22 mouse cellular contexts compared by ENCODE assay signal in genomic region chr4:104972606-104973005, GRCm38 (mm10). TPM values are rescaled to one million over a fixed set of nuclear protein-coding genes. Genes with fewer than 3 reads are reported as not detected.
DNase-seq lines count a peak whose midpoint lies in the region; ATAC-seq and TF ChIP-seq lines count a peak whose summit lies in the region.
"Had no signal": no experiment of that assay in that cellular context is flagged by ENCODE, and none has a peak within 500 bp of the region (broad histone marks: within the 10 kb centered on the region; RNA-seq: fewer than 3 reads in every experiment).

No protein-coding gene starts in this region.

- peak overlapping the region; percentile 78 for H3K27ac ChIP-seq in liver, adult 2 months (replicated peaks; ENCODE audit: insufficient read depth, low read depth, low read length)
- no peak overlapping the region for H3K27ac ChIP-seq in liver, embryonic 12.5 days
- no peak overlapping the region for H3K27ac ChIP-seq in CH12.LX (ENCODE audit: insufficient read depth, low read depth)
- H3K27ac ChIP-seq: embryonic facial prominence, embryonic 10.5 days; embryonic facial prominence, embryonic 12.5 days; forebrain, embryonic 13.5 days; forebrain, embryonic 15.5 days had no signal

- no peak overlapping the region for H3K9ac ChIP-seq in liver, adult 2 months (ENCODE audit: low read depth, low read length)
- no peak overlapping the region for H3K9ac ChIP-seq in liver, embryonic 12.5 days
- H3K9ac ChIP-seq in CH12.LX (ENCODE audit: insufficient read depth, low read depth): no peak overlapping the region
- H3K9ac ChIP-seq: embryonic facial prominence, embryonic 12.5 days; forebrain, embryonic 13.5 days; forebrain, embryonic 15.5 days had no signal

- no peaks in the 10 kb centered on the region for H3K9me3 ChIP-seq in liver, embryonic 12.5 days (replicated peaks)
- no peaks in the 10 kb centered on the region for H3K9me3 ChIP-seq in CH12.LX (replicated peaks; ENCODE audit: low read length)
- H3K9me3 ChIP-seq: embryonic facial prominence, embryonic 10.5 days; embryonic facial prominence, embryonic 12.5 days; forebrain, embryonic 13.5 days; forebrain, embryonic 15.5 days had no signal

- in situ Hi-C loops in CH12.LX (cut with MboI; ENCODE audit: low pct_ligation_motif_present, low pct_unique_long_range_greater_than_20kb, low sequenced_read_pairs): no loop called here

- 36% methylated on average over 2 of the region's 2 CpGs for WGBS in liver, adult 2 months
- 69% methylated on average over 2 of the region's 2 CpGs for WGBS in liver, embryonic 12.5 days (ENCODE audit: insufficient replicate concordance)

- no peak for TF ChIP-seq RAD21 in CH12.LX (IDR thresholded peaks at IDR 0.05; ENCODE audit: low read depth, low read length)

- TF ChIP-seq CTCF in liver, adult 2 months (IDR thresholded peaks at IDR 0.05; ENCODE audit: low read depth, low read length): no peak
- TF ChIP-seq CTCF in CH12.LX (conservative IDR thresholded peaks at IDR 0.05 in 1 of 2, IDR thresholded peaks at IDR 0.05 in 1 of 2; ENCODE audit: low read depth in 2 of 2, low read length in 2 of 2): no peak

- DNase-seq in kidney, adult 9 months: peak; percentile 38
- DNase-seq in kidney, postnatal 4 days: no peak
- DNase-seq in liver, adult 2 months (ENCODE audit: extremely low read depth, low read depth, low spot score): peak; percentile 94
- no peak for DNase-seq in CH12.LX (ENCODE audit: extremely low read depth)
- peak; percentile 11 for DNase-seq in yolk sac, embryonic 10.5 days (ENCODE audit: low spot score)
- no peak for DNase-seq in gastrocnemius, postnatal 10 days
- DNase-seq: adrenal gland, adult 8-10 months; adrenal gland, postnatal 14 days; adrenal gland, postnatal 36 days; cerebellum, adult 11-12 months; cerebellum, adult 2 months; cerebellum, adult 9-10 months; cerebellum, postnatal 10 days; cerebellum, postnatal 25 days had no signal

- H3K4me3 ChIP-seq in liver, adult 2 months (ENCODE audit: insufficient read depth, low read depth, low read length): no peak overlapping the region
- H3K4me3 ChIP-seq in liver, embryonic 12.5 days: no peak overlapping the region
- no peak overlapping the region for H3K4me3 ChIP-seq in CH12.LX (replicated peaks in 1 of 3; ENCODE audit: low read depth in 2 of 3, low read length in 2 of 3, poor library complexity in 1 of 3)
- H3K4me3 ChIP-seq: embryonic facial prominence, embryonic 10.5 days; embryonic facial prominence, embryonic 12.5 days; forebrain, embryonic 13.5 days; forebrain, embryonic 15.5 days had no signal

- dilution Hi-C loops in CH12.LX (cut with MboI; ENCODE audit: extremely low pct_ligation_motif_present, extremely low pct_unique_long_range_greater_than_20kb, low sequenced_read_pairs): no loop called here

- no peaks in the 10 kb centered on the region for H3K27me3 ChIP-seq in liver, adult 2 months (ENCODE audit: control insufficient read depth, insufficient read depth, low read length)
- no peaks in the 10 kb centered on the region for H3K27me3 ChIP-seq in liver, embryonic 12.5 days (replicated peaks)
- H3K27me3 ChIP-seq in CH12.LX (replicated peaks): no peaks in the 10 kb centered on the region
- H3K27me3 ChIP-seq: embryonic facial prominence, embryonic 12.5 days; forebrain, embryonic 13.5 days; forebrain, embryonic 15.5 days; Patski had no signal

- no peak for ATAC-seq in liver, embryonic 12.5 days
- ATAC-seq: activated CD4-positive, CD25-positive, alpha-beta regulatory T cell, adult 4 months; forebrain, embryonic 13.5 days; forebrain, embryonic 15.5 days; Patski had no signal

- no peaks in the 10 kb centered on the region for H3K79me2 ChIP-seq in liver, adult 2 months (ENCODE audit: control insufficient read depth, insufficient read depth, low read length)
- H3K79me2 ChIP-seq in CH12.LX (replicated peaks; ENCODE audit: control insufficient read depth, extremely low read depth, insufficient read depth, poor library complexity, severe bottlenecking): no peaks in the 10 kb centered on the region

- no peak for TF ChIP-seq POLR2A in liver, adult 2 months (IDR thresholded peaks at IDR 0.05; ENCODE audit: extremely low read depth, insufficient read depth, low read length)
- no peak for TF ChIP-seq POLR2A in CH12.LX (IDR thresholded peaks at IDR 0.05; ENCODE audit: low read depth, low read length)

- no peak for TF ChIP-seq EP300 in CH12.LX (IDR thresholded peaks at IDR 0.05; ENCODE audit: low read length)

- no peaks in the 10 kb centered on the region for H3K36me3 ChIP-seq in liver, adult 2 months (ENCODE audit: control insufficient read depth, insufficient read depth, low read length)
- no peaks in the 10 kb centered on the region for H3K36me3 ChIP-seq in liver, embryonic 12.5 days
- no peaks in the 10 kb centered on the region for H3K36me3 ChIP-seq in CH12.LX (replicated peaks in 1 of 2; ENCODE audit: control insufficient read depth in 1 of 2, insufficient read depth in 1 of 2, low read length in 1 of 2)
- H3K36me3 ChIP-seq: embryonic facial prominence, embryonic 10.5 days; embryonic facial prominence, embryonic 12.5 days; forebrain, embryonic 15.5 days; G1E had no signal

- H3K4me2 ChIP-seq in liver, embryonic 12.5 days: no peak overlapping the region
- no peak overlapping the region for H3K4me2 ChIP-seq in CH12.LX (ENCODE audit: insufficient read depth, low read depth, poor library complexity, severe bottlenecking)
- H3K4me2 ChIP-seq: embryonic facial prominence, embryonic 12.5 days; forebrain, embryonic 13.5 days; forebrain, embryonic 15.5 days had no signal

- peaks cover 18% of the 10 kb centered on the region for H3K4me1 ChIP-seq in liver, adult 2 months (ENCODE audit: control insufficient read depth, insufficient read depth, low read length)
- no peaks in the 10 kb centered on the region for H3K4me1 ChIP-seq in liver, embryonic 12.5 days
- peaks cover 0 to 6% of the 10 kb centered on the region in 2 experiments; a peak in 1 of 4 replicates for H3K4me1 ChIP-seq in CH12.LX (ENCODE audit: control insufficient read depth in 1 of 2, insufficient read depth in 2 of 2)
- H3K4me1 ChIP-seq: embryonic facial prominence, embryonic 10.5 days; embryonic facial prominence, embryonic 12.5 days; forebrain, embryonic 13.5 days; forebrain, embryonic 15.5 days had no signal

TF ChIP-seq in CH12.LX, 34 proteins besides CTCF, POLR2A, EP300 and RAD21:
- TF ChIP-seq USF2 (conservative IDR thresholded peaks at IDR 0.05; ENCODE audit: low read depth, low read length) (no peak), KAT2A (IDR thresholded peaks at IDR 0.05; ENCODE audit: insufficient replicate concordance, low read length) (no peak), MAZ (IDR thresholded peaks at IDR 0.05; ENCODE audit: low read depth, low read length) (no peak), ZNF384 (IDR thresholded peaks at IDR 0.05; ENCODE audit: low read depth, low read length) (peak; percentile 40)

RNA-seq across cellular contexts. Expression of gene Fyb2, which starts 59.4 kb away (rescaled TPM):
- total RNA-seq in liver, adult 2 months (2014; rRNA removed): 2.9 and 3.8 TPM in 2 replicates
- 0.87 and 0.93 TPM in 2 replicates for polyA plus RNA-seq in liver, adult 2 months (2012; rRNA removed)
- not detected in 2 replicates for polyA plus RNA-seq in liver, embryonic 12.5 days (2016; fragmentation: Nextera tagmentation; extraction: Ambion mirVana)
- 0.04 TPM in 1 of 2 replicates, not detected in the other for total RNA-seq in CH12.LX (2012; rRNA removed)
- total RNA-seq in CH12.LX (2014; rRNA removed): 0.14 and 0.28 TPM in 2 replicates
- polyA plus RNA-seq in CH12.LX (2012; ENCODE audit: insufficient read length, low read depth): not detected in 2 replicates
- total RNA-seq in gastrocnemius, postnatal 10 days (2021): under 1 TPM in 1 of 2 experiments, not detected in 1; 0.12 TPM
- polyA plus RNA-seq: activated CD4-positive, CD25-positive, alpha-beta regulatory T cell, adult 4 months; G1E had no signal

Comparison
In these comparisons a context has a peak if more than half of its experiments do, and no peak if none do; other contexts are left out.
1. DNase-seq: peak in kidney, adult 9 months (single experiment), liver, adult 2 months (single experiment) and yolk sac, embryonic 10.5 days (single experiment); none in kidney, postnatal 4 days (0 of 2), CH12.LX (single experiment) and gastrocnemius, postnatal 10 days (single experiment).